Mouse (Mus musculus): ENCODE data around the gene Klc1.

DNA sequence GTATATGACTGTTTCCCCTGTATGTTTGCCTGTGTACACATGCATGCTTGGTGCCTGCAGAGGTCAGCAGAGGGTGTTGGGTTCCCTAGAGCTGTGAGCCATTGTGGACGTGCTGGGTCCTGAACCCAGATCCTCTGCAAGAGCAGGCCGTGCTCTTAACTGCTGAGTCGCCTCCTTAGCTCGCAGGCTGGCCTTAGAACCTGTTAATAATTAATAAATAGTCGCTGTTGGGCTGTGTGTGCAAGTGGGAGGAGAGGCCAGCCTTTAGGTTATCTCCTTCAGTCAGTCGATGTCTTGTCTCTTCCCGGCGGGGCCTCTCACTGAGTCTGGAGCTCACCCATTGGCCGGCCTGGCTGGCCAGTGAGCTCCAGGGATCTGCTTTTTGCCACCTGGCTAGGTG lies 58.3 kb downstream of the Klc1 start:
- TF ChIP-seq CTCF (IDR thresholded peaks at IDR 0.05; ENCODE audit: borderline replicate concordance, insufficient read depth, low read length) (no peak), POLR2A (IDR thresholded peaks at IDR 0.05; ENCODE audit: low read depth, low read length) (no peak)

All from embryonic fibroblast, embryonic 13.5 days (primary cell).